Mouse (Mus musculus): ENCODE results near the gene 4933406M09Rik. TPM values are rescaled to one million over a fixed set of nuclear protein-coding genes. Genes with fewer than 3 reads are reported as not detected.

The 4933406M09Rik gene
- polyA plus RNA-seq, 1 experiment from 2014 or later: not detected

GRCm38 (mm10) chr1:134368777-134369337 lies 16.9 kb upstream of the 4933406M09Rik start:
- H3K4me1 ChIP-seq (replicated peaks; ENCODE audit: insufficient read depth, low read length): no peaks in the 10 kb centered on the region
- H3K9me3 ChIP-seq (replicated peaks; ENCODE audit: low read length): 0 out of 2 replicates have a peak, but pooled peaks cover 3% of the 10 kb centered on the region
- TF ChIP-seq CTCF (IDR thresholded peaks at IDR 0.05; ENCODE audit: low read depth): peak; percentile 82
- H3K4me3 ChIP-seq (replicated peaks; ENCODE audit: low read depth, low read length): no peak overlapping the region
- H3K36me3 ChIP-seq (ENCODE audit: insufficient read depth, low read length): no peaks in the 10 kb centered on the region
- 48% methylated on average over 9 of the region's 9 CpGs for WGBS
- DNase-seq (ENCODE audit: low spot score) (peak; percentile 85), ATAC-seq (replicated peaks; ENCODE audit: low FRiP score, low read depth) (no peak)
- H3K27me3 ChIP-seq (ENCODE audit: insufficient read depth, low read length): no peaks in the 10 kb centered on the region
- H3K4me2 ChIP-seq (ENCODE audit: low read length): no peak overlapping the region
- no peak overlapping the region for H3K9ac ChIP-seq (ENCODE audit: low read depth, low read length)
- H3K27ac ChIP-seq: no peak overlapping the region

- H3K9me3 ChIP-seq (replicated peaks; ENCODE audit: low read length): 0 out of 2 replicates have a peak, but pooled peaks cover 3% of the 10 kb centered on the region
- TF ChIP-seq CTCF (IDR thresholded peaks at IDR 0.05; ENCODE audit: low read depth): no peak
- ATAC-seq (replicated peaks; ENCODE audit: low FRiP score, low read depth): no peak
- H3K9ac ChIP-seq (ENCODE audit: low read depth, low read length): no peak overlapping the region
- H3K4me3 ChIP-seq (replicated peaks; ENCODE audit: low read depth, low read length): no peak overlapping the region
- no peaks in the 10 kb centered on the region for H3K36me3 ChIP-seq (ENCODE audit: insufficient read depth, low read length)
- WGBS: 47% methylated on average over 2 of the region's 2 CpGs
- no peaks in the 10 kb centered on the region for H3K27me3 ChIP-seq (ENCODE audit: insufficient read depth, low read length)
- no peak overlapping the region for H3K4me2 ChIP-seq (ENCODE audit: low read length)
- H3K4me1 ChIP-seq (replicated peaks; ENCODE audit: insufficient read depth, low read length): no peaks in the 10 kb centered on the region
- H3K27ac ChIP-seq: no peak overlapping the region
- no peak for DNase-seq (ENCODE audit: low spot score)
Observed at GRCm38 (mm10) chr1:134374124-134374523, 11.6 kb upstream of the 4933406M09Rik start.

- H3K4me2 ChIP-seq (ENCODE audit: low read length): no peak overlapping the region; the same call in 1 of the 2 replicates
- no peak for TF ChIP-seq CTCF (IDR thresholded peaks at IDR 0.05; ENCODE audit: low read depth)
Observed at GRCm38 (mm10) chr1:134381051-134381450, 4.7 kb upstream of the 4933406M09Rik start.

GRCm38 (mm10) chr1:134381795-134382625 lies 3.7 kb upstream of the 4933406M09Rik start:
- H3K4me2 ChIP-seq (ENCODE audit: low read length): peak overlapping the region; percentile 62
- DNase-seq (ENCODE audit: low spot score): peak; percentile 46
- no peaks in the 10 kb centered on the region for H3K27me3 ChIP-seq (ENCODE audit: insufficient read depth, low read length)
- ATAC-seq (replicated peaks; ENCODE audit: low FRiP score, low read depth): 0 out of 2 replicates have a peak, but pooled peaks have one; percentile 46
- 5% methylated on average over 19 of the region's 19 CpGs for WGBS
- H3K4me1 ChIP-seq (replicated peaks; ENCODE audit: insufficient read depth, low read length): no peaks in the 10 kb centered on the region
- H3K36me3 ChIP-seq (ENCODE audit: insufficient read depth, low read length): no peaks in the 10 kb centered on the region
- H3K9me3 ChIP-seq (replicated peaks; ENCODE audit: low read length): no peaks in the 10 kb centered on the region
- no peak for TF ChIP-seq CTCF (IDR thresholded peaks at IDR 0.05; ENCODE audit: low read depth)
- 0 out of 2 replicates have a peak overlapping the region, but pooled peaks have one; percentile 32 for H3K9ac ChIP-seq (ENCODE audit: low read depth, low read length)
- no peak overlapping the region for H3K27ac ChIP-seq
- peak overlapping the region; percentile 31 for H3K4me3 ChIP-seq (replicated peaks; ENCODE audit: low read depth, low read length)

More at GRCm38 (mm10) chr1:134381051-134381450, 4.7 kb upstream of the 4933406M09Rik start:
- Histone ChIP-seq H3K4me1 (replicated peaks; ENCODE audit: insufficient read depth, low read length) (no peaks in the 10 kb centered on the region), H3K27ac (no peak overlapping the region), H3K9me3 (replicated peaks; ENCODE audit: low read length) (no peaks in the 10 kb centered on the region), H3K27me3 (ENCODE audit: insufficient read depth, low read length) (no peaks in the 10 kb centered on the region), H3K36me3 (ENCODE audit: insufficient read depth, low read length) (no peaks in the 10 kb centered on the region), H3K4me3 (replicated peaks; ENCODE audit: low read depth, low read length) (no peak overlapping the region), H3K9ac (ENCODE audit: low read depth, low read length) (no peak overlapping the region)
- DNase-seq (ENCODE audit: low spot score) (peak; percentile 55), ATAC-seq (replicated peaks; ENCODE audit: low FRiP score, low read depth) (no peak)
- WGBS: 61% methylated on average over 2 of the region's 2 CpGs

- Histone ChIP-seq H3K4me3 (replicated peaks; ENCODE audit: low read depth, low read length) (no peak overlapping the region), H3K4me1 (replicated peaks; ENCODE audit: insufficient read depth, low read length) (no peaks in the 10 kb centered on the region), H3K27me3 (ENCODE audit: insufficient read depth, low read length) (no peaks in the 10 kb centered on the region), H3K36me3 (ENCODE audit: insufficient read depth, low read length) (no peaks in the 10 kb centered on the region), H3K9ac (ENCODE audit: low read depth, low read length) (no peak overlapping the region), H3K9me3 (replicated peaks; ENCODE audit: low read length) (no peaks in the 10 kb centered on the region), H3K4me2 (ENCODE audit: low read length) (no peak overlapping the region), H3K27ac (no peak overlapping the region)
- ATAC-seq (replicated peaks; ENCODE audit: low FRiP score, low read depth): no peak
- no peak for TF ChIP-seq CTCF (IDR thresholded peaks at IDR 0.05; ENCODE audit: low read depth)
- 77% methylated on average over 4 of the region's 4 CpGs for WGBS
- DNase-seq (ENCODE audit: low spot score): no peak
Observed at GRCm38 (mm10) chr1:134384581-134384980, 1.2 kb upstream of the 4933406M09Rik start.

GRCm38 (mm10) chr1:134385176-134385575 lies 564 bp upstream of the 4933406M09Rik start:
- H3K27ac ChIP-seq: no peak overlapping the region
- no peak overlapping the region for H3K9ac ChIP-seq (ENCODE audit: low read depth, low read length)
- H3K27me3 ChIP-seq (ENCODE audit: insufficient read depth, low read length): no peaks in the 10 kb centered on the region
- no peaks in the 10 kb centered on the region for H3K36me3 ChIP-seq (ENCODE audit: insufficient read depth, low read length)
- ATAC-seq (replicated peaks; ENCODE audit: low FRiP score, low read depth) (no peak), DNase-seq (ENCODE audit: low spot score) (no peak)
- H3K9me3 ChIP-seq (replicated peaks; ENCODE audit: low read length): no peaks in the 10 kb centered on the region
- no peak overlapping the region for H3K4me2 ChIP-seq (ENCODE audit: low read length)
- no peak for TF ChIP-seq CTCF (IDR thresholded peaks at IDR 0.05; ENCODE audit: low read depth)
- H3K4me3 ChIP-seq (replicated peaks; ENCODE audit: low read depth, low read length): no peak overlapping the region
- no peaks in the 10 kb centered on the region for H3K4me1 ChIP-seq (replicated peaks; ENCODE audit: insufficient read depth, low read length)
